Mouse (Mus musculus) liver, embryonic 16.5 days (tissue): Measurements from ENCODE around the gene Olfr1311. TPM values are rescaled to one million over a fixed set of nuclear protein-coding genes. Genes with fewer than 3 reads are reported as not detected.
"Not testable (repeated sequence)": the region's sequence is repeated elsewhere in the genome, so short reads cannot be mapped to it uniquely, and the experiment has no call there.

Experiments
- ATAC-seq: fragments of 200-750 bp; cut with Nextera tagmentation; 2 replicates; pipeline ENCODE4 v1.8.0; 2017; ENCODE audit warnings: low read depth, mild to moderate bottlenecking, moderate number of reproducible peaks, moderate library complexity
- H3K27ac ChIP-seq: fragments of 300-500 bp; sonication (generic); 2 replicates; pipeline ENCODE4 v1.5.1; 2014; ENCODE audit warnings: mild to moderate bottlenecking, low read length
- H3K27me3 ChIP-seq: fragments of 300-500 bp; sonication (generic); 2 replicates; pipeline ENCODE4 v1.6.1; 2014; ENCODE audit warnings: low read depth, low read length, mixed read lengths; ENCODE audit not compliant: control insufficient read depth, insufficient read depth
- H3K36me3 ChIP-seq: fragments of 300-500 bp; sonication (generic); 2 replicates; pipeline ENCODE4 v1.6.1; 2014; ENCODE audit warnings: mild to moderate bottlenecking; ENCODE audit not compliant: control insufficient read depth, insufficient read depth
- H3K4me1 ChIP-seq: fragments of 300-500 bp; sonication (generic); 2 replicates; pipeline ENCODE4 v1.6.1; 2014; ENCODE audit warnings: low read depth, low read length, mixed read lengths; ENCODE audit not compliant: control insufficient read depth
- H3K4me2 ChIP-seq: fragments of 300-500 bp; sonication (generic); 2 replicates; pipeline ENCODE4 v1.6.1; 2014; ENCODE audit warnings: low read depth, low read length, mixed read lengths
- H3K4me3 ChIP-seq: fragments of 300-500 bp; sonication (generic); 2 replicates; pipeline ENCODE4 v1.5.1; 2014; ENCODE audit warnings: low read depth, mild to moderate bottlenecking, low read length
- H3K9ac ChIP-seq: fragments of 300-500 bp; sonication (generic); 2 replicates; pipeline ENCODE4 v1.6.1; 2014; ENCODE audit warnings: low read depth, low read length
- H3K9me3 ChIP-seq: fragments of 300-500 bp; sonication (generic); replicated peaks from 2 replicates; pipeline ENCODE4 v1.6.1; 2016; ENCODE audit warnings: low read length; ENCODE audit not compliant: control insufficient read depth
- WGBS: fragments of 180-500 bp; shearing (Covaris S2); extraction: QIAGEN DNeasy Blood & Tissue Kit; methylation state at CpG from one replicate; pipeline ENCODE4 v1.1.7; 2014; ENCODE audit not compliant: insufficient replicate concordance; 5-methylcytosine and 5-hydroxymethylcytosine counted together
- polyA plus RNA-seq: library from polyadenylated mRNA; unstranded; fragments of >200 nt; fragmentation: Nextera tagmentation; extraction: Ambion mirVana; gene quantifications from 2 replicates; pipeline ENCODE4 v1.2.1, GENCODE M21; 2015

Gene Olfr1311
- polyA plus RNA-seq, result not detected in 2 replicates

DNA sequence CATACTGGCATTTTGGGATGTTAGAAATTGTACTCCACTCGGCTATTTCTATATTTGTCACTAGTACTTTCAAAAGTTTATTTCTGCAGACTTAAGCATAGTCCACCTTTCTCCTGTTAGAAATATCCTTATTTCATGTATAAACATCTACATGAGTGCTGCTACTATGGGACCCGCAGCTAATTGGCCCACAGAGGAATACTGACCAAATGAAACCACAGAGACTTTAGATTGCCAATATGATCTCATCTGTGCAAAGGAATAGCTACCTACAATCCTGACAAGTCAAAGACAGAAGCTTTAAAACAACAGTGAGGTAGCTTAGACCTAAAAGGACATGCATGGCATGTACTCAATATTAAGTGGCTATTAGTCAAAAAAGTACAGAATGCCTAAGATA lies at the start of gene Olfr1311:
Olfr1311 (minus strand) TSS at position 101 of the 400 bp plus-strand sequence.
- no peak for ATAC-seq
- Histone ChIP-seq H3K9ac (no peak within 1 kb of the TSS), H3K4me2 (no peak within 1 kb of the TSS), H3K4me3 (no peak within 1 kb of the TSS), H3K4me1 (no peaks in the 10 kb centered on the region), H3K36me3 (no peaks in the 10 kb centered on the region), H3K27me3 (no peaks in the 10 kb centered on the region), H3K27ac (no peak within 1 kb of the TSS), H3K9me3 (no peaks in the 10 kb centered on the region)
- WGBS, result 73% methylated on average over 2 of the region's 2 CpGs

DNA sequence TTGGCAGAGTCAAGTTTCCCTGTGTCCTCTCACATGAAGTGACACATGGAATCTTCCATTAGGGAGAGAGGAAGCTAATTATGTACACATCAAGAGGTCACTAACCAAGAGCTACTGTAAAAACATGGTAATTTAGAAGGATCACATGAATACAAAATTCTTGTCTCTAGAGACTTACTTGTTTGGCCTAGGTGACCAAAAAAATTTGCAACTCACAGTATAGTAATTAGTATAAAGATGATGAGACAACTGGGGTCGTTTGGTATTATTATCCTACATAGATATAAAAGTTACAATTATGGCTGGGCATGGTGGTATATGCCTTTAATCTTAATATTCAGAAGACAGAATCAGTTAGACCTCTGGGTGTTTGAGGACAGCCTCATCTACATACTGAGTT lies 25.9 kb upstream of the Olfr1311 start, which contains the start of gene Olfr1312:
Olfr1312 (minus strand) TSS at position 101 of the 400 bp plus-strand sequence.
- no peaks in the 10 kb centered on the region for H3K36me3 ChIP-seq
- WGBS, result 26% methylated on average over 1 of the region's 1 CpGs
- H3K4me1 ChIP-seq, result no peaks in the 10 kb centered on the region
- no peak within 1 kb of the TSS for H3K4me2 ChIP-seq
- no peak for ATAC-seq
- H3K4me3 ChIP-seq, result no peak within 1 kb of the TSS
- H3K27me3 ChIP-seq, result no peaks in the 10 kb centered on the region
- H3K9me3 ChIP-seq, result no peaks in the 10 kb centered on the region
- no peak within 1 kb of the TSS for H3K27ac ChIP-seq
- H3K9ac ChIP-seq, result no peak within 1 kb of the TSS

DNA sequence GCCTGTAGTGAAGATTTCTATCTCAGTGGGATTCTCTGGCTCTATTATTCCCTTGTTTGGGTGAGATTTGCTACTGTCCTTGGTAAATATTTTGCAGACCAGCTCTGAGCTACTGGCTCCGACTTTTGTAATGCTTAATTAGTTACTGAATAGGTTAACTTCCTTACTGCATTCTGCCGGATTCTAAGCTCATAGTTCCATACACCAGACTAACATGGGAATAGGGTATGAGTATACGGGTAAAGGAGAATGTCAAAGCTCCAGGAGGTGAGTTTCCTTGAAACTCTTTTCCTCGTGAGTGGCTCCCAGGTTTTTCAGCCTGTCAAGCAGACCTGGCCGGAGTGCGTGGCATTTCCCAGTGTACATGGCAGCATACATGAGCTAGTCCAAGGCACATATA lies 2.8 kb upstream of the Olfr1311 start:
- WGBS, result 27% methylated on average over 6 of the region's 6 CpGs
- not testable (repeated sequence) for H3K27ac ChIP-seq

DNA sequence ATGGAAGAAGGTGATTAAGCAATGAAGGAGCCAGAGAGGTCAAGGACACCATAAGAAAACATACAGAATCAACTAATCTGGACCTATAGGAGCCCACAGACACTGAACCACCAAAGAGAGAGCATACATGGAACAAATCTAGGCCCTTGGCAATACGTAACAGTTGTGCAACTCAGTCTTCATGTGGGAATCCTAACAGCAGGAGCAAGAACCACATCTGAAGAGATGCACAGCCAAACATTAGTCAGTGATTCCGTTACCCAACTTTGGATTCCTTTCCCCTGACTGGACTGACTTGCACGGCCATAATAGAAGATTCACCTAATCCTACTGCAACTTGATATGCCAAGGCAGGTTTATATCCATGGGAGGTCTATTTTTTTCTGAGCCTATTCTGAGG lies 9.3 kb downstream of the Olfr1311 start:
- no peaks in the 10 kb centered on the region for H3K36me3 ChIP-seq
- no peak overlapping the region for H3K4me3 ChIP-seq
- no peaks in the 10 kb centered on the region for H3K9me3 ChIP-seq
- no peaks in the 10 kb centered on the region for H3K27me3 ChIP-seq
- WGBS, result 62% methylated on average over 3 of the region's 3 CpGs
- no peak for ATAC-seq
- no peak overlapping the region for H3K27ac ChIP-seq
- no peak overlapping the region for H3K4me2 ChIP-seq
- H3K4me1 ChIP-seq, result no peaks in the 10 kb centered on the region
- no peak overlapping the region for H3K9ac ChIP-seq

More for the DNA sequence above, 2.8 kb upstream of the Olfr1311 start:
- not testable (repeated sequence) for H3K4me3 ChIP-seq, H3K9me3 ChIP-seq, H3K4me2 ChIP-seq, H3K9ac ChIP-seq, H3K36me3 ChIP-seq, ATAC-seq, H3K27me3 ChIP-seq, H3K4me1 ChIP-seq

DNA sequence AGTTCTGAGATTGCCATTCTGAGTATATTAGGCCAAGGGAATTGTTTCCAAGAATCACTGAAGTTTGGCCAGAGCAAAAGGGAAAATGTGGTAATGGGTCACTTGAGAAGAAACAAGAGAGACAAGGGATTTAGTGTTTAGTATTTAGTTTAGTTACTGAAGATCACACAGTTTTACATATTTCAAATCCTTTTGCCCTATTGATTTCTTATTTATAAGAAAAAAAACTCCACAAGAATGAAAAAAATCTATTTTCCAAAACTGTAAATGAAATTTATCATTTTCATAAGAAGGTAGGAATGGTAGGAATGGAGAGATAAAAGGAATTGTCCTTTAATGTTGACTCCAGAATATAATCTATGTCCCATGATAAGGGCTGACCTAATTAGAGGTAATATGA lies 11.6 kb downstream of the Olfr1311 start, which contains the start of gene Olfr1310:
Olfr1310 (minus strand) TSS at position 101 of the 400 bp plus-strand sequence.
- Histone ChIP-seq H3K36me3 (no peaks in the 10 kb centered on the region), H3K9me3 (no peaks in the 10 kb centered on the region), H3K4me3 (no peak within 1 kb of the TSS), H3K9ac (no peak within 1 kb of the TSS), H3K27ac (no peak within 1 kb of the TSS), H3K4me1 (no peaks in the 10 kb centered on the region), H3K27me3 (no peaks in the 10 kb centered on the region), H3K4me2 (no peak within 1 kb of the TSS)
- ATAC-seq, result no peak

DNA sequence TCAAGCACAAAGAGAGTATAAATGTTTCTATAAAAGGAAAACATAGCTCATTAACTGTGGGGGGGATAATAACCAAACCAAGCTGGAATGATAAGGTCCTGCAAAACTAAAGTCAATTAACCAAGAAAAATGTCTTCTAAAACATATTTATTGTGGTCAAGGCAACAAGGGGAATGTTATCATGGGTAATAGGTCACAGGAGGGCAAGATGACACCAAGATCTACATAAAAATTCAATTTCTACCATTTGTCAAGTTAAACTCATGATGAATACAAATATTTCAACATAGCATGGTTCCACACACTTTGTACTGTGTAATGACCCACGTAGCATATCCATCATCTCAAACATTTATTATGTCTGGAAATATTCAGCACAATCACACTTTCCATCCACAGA lies 34.0 kb downstream of the Olfr1311 start, which contains the start of gene Olfr1309:
Olfr1309 (minus strand) TSS at position 101 of the 400 bp plus-strand sequence.
- Histone ChIP-seq H3K27me3 (no peaks in the 10 kb centered on the region), H3K4me2 (no peak within 1 kb of the TSS), H3K4me1 (no peaks in the 10 kb centered on the region), H3K9me3 (no peaks in the 10 kb centered on the region), H3K27ac (no peak within 1 kb of the TSS), H3K36me3 (no peaks in the 10 kb centered on the region), H3K9ac (no peak within 1 kb of the TSS), H3K4me3 (no peak within 1 kb of the TSS)
- ATAC-seq, result no peak
- WGBS, result 28% methylated on average over 1 of the region's 1 CpGs

Other genes with a start within 250 kb of the Olfr1311 start
- not detected in 2 replicates for gene Olfr1302, start 247.0 kb downstream of the Olfr1311 start, polyA plus RNA-seq
- not detected in 2 replicates for gene Olfr1303, start 204.1 kb downstream of the Olfr1311 start, polyA plus RNA-seq
- not detected in 2 replicates for gene Olfr1305, start 147.3 kb downstream of the Olfr1311 start, polyA plus RNA-seq
- not detected in 2 replicates for gene Olfr1306, start 108.1 kb downstream of the Olfr1311 start, polyA plus RNA-seq
- gene Olfr1307, start 75.0 kb downstream of the Olfr1311 start, polyA plus RNA-seq, result not detected in 2 replicates
- gene Olfr1308, start 59.5 kb downstream of the Olfr1311 start, polyA plus RNA-seq, result not detected in 2 replicates
- not detected in 2 replicates for gene Olfr1309, start 34.1 kb downstream of the Olfr1311 start, polyA plus RNA-seq
- gene Olfr1310, start 11.7 kb downstream of the Olfr1311 start, polyA plus RNA-seq, result not detected in 2 replicates
- not detected in 2 replicates for gene Olfr1312, start 25.8 kb upstream of the Olfr1311 start, polyA plus RNA-seq
- gene Olfr1313, start 53.4 kb upstream of the Olfr1311 start, polyA plus RNA-seq, result not detected in 2 replicates
- gene Olfr1314, start 72.4 kb upstream of the Olfr1311 start, polyA plus RNA-seq, result not detected in 2 replicates
- not detected in 2 replicates for gene Olfr1315-ps1, start 91.0 kb upstream of the Olfr1311 start, polyA plus RNA-seq
- not detected in 2 replicates for gene Olfr1316, start 110.6 kb upstream of the Olfr1311 start, polyA plus RNA-seq
- not detected in 2 replicates for gene Olfr1317, start 115.9 kb upstream of the Olfr1311 start, polyA plus RNA-seq
- not detected in 2 replicates for gene Olfr1318, start 129.8 kb upstream of the Olfr1311 start, polyA plus RNA-seq
- 1.5 and 2.2 TPM in 2 replicates for gene Lpcat4, start 215.1 kb upstream of the Olfr1311 start, polyA plus RNA-seq
- not detected in 2 replicates for gene Nutm1, start 234.9 kb upstream of the Olfr1311 start, polyA plus RNA-seq
- 102 and 116 TPM in 2 replicates for gene Nop10, start 237.5 kb upstream of the Olfr1311 start, polyA plus RNA-seq
- 4.4 and 5.3 TPM in 2 replicates for gene Slc12a6, start 241.4 kb upstream of the Olfr1311 start, polyA plus RNA-seq
- not detected in 2 replicates for gene Gm21985, start 241.9 kb upstream of the Olfr1311 start, polyA plus RNA-seq